Mouse (Mus musculus) neural tube, embryonic 12.5 days (tissue): Measurements from ENCODE around the gene Bicral. TPM values are rescaled to one million over a fixed set of nuclear protein-coding genes. Genes with fewer than 3 reads are reported as not detected.
A peak's percentile ranks its signal among the peaks of the same experiment; 100 is the strongest.

ENCODE experiments used
- ATAC-seq: fragments of 200-750 bp; cut with Nextera tagmentation; 2 replicates; pipeline ENCODE4 v1.8.0; 2017; ENCODE audit warnings: low read depth, mild to moderate bottlenecking, moderate TSS enrichment, moderate library complexity; ENCODE audit not compliant: low FRiP score
- H3K27ac ChIP-seq: fragments of 300-500 bp; sonication (generic); 2 replicates; pipeline ENCODE4 v1.5.1; 2016
- H3K27me3 ChIP-seq: fragments of 300-500 bp; sonication (generic); replicated peaks from 2 replicates; pipeline ENCODE4 v1.6.1; 2016; ENCODE audit warnings: mild to moderate bottlenecking
- H3K36me3 ChIP-seq: fragments of 300-500 bp; sonication (generic); 2 replicates; pipeline ENCODE4 v1.6.1; 2016; ENCODE audit warnings: mild to moderate bottlenecking
- H3K4me1 ChIP-seq: fragments of 300-500 bp; sonication (generic); 2 replicates; pipeline ENCODE4 v1.6.1; 2016
- H3K4me2 ChIP-seq: fragments of 300-500 bp; sonication (generic); replicated peaks from 2 replicates; pipeline ENCODE4 v1.6.1; 2016; ENCODE audit warnings: mild to moderate bottlenecking
- H3K4me3 ChIP-seq: fragments of 300-500 bp; sonication (generic); 2 replicates; pipeline ENCODE4 v1.5.1; 2016
- H3K9ac ChIP-seq: fragments of 300-500 bp; sonication (generic); 2 replicates; pipeline ENCODE4 v1.6.1; 2016; ENCODE audit warnings: mild to moderate bottlenecking
- H3K9me3 ChIP-seq: fragments of 300-500 bp; sonication (generic); 2 replicates; pipeline ENCODE4 v1.6.1; 2016; ENCODE audit warnings: mild to moderate bottlenecking
- WGBS: fragments of 180-500 bp; shearing (Covaris S2); methylation state at CpG from one replicate; pipeline ENCODE4 v1.1.7; 2016; 5-methylcytosine and 5-hydroxymethylcytosine counted together
- polyA plus RNA-seq: library from polyadenylated mRNA; unstranded; fragments of >200 nt; fragmentation: Nextera tagmentation; extraction: Ambion mirVana; gene quantifications from 2 replicates; pipeline ENCODE4 v1.2.1, GENCODE M21; 2016

Gene Bicral
- polyA plus RNA-seq, 1 experiment from 2014 or later: 8.0 TPM

DNA sequence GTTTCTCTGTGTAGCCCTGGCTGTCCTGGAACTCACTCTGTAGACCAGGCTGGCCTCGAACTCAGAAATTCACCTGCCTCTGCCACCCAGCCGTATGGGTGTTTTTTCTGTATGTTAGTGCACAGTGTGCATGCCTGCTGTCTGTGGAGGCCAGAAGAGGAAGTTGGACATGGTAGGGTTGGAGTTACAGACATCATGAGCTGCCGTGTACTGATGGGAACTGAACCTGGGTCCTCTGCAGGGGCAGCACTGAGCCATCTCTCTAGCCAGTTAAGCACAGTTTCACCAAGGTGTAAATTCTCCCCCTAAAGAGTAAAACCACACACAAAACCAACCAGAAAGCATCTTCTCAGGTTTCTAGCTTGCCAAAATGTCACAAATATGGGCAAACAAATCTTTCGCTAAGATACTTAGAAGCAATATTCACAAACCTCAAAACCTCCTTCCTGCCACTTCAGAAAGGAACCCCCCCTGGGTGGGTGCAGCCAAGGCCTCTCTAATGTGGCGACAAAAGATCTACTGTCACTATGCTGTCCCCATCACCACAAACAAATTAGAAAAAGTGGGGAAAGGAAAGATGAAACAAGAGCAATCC lies 12.0 kb upstream of the Bicral start:
- Histone ChIP-seq H3K27ac (no peak overlapping the region), H3K4me3 (no peak overlapping the region), H3K9me3 (no peaks in the 10 kb centered on the region), H3K9ac (no peak overlapping the region), H3K27me3 (no peaks in the 10 kb centered on the region), H3K4me1 (peaks cover 5% of the 10 kb centered on the region; the same call in 1 of the 2 replicates), H3K4me2 (no peak overlapping the region), H3K36me3 (no peaks in the 10 kb centered on the region)
- 93% methylated on average over 5 of the region's 5 CpGs for WGBS
- no peak for ATAC-seq

- no peak for ATAC-seq
- Histone ChIP-seq H3K27me3 (no peaks in the 10 kb centered on the region), H3K9me3 (no peaks in the 10 kb centered on the region), H3K36me3 (no peaks in the 10 kb centered on the region), H3K4me1 (no peaks in the 10 kb centered on the region), H3K4me3 (no peak overlapping the region), H3K9ac (no peak overlapping the region), H3K27ac (no peak overlapping the region), H3K4me2 (no peak overlapping the region)
- 93% methylated on average over 12 of the region's 12 CpGs for WGBS
Measured at GRCm38 (mm10) chr17:46866836-46867235, 8.6 kb upstream of the Bicral start.

- no peak for ATAC-seq
- WGBS: 82% methylated on average over 7 of the region's 7 CpGs
- no peaks in the 10 kb centered on the region for H3K27me3 ChIP-seq
Measured at GRCm38 (mm10) chr17:46864566-46865195, 6.4 kb upstream of the Bicral start.

DNA sequence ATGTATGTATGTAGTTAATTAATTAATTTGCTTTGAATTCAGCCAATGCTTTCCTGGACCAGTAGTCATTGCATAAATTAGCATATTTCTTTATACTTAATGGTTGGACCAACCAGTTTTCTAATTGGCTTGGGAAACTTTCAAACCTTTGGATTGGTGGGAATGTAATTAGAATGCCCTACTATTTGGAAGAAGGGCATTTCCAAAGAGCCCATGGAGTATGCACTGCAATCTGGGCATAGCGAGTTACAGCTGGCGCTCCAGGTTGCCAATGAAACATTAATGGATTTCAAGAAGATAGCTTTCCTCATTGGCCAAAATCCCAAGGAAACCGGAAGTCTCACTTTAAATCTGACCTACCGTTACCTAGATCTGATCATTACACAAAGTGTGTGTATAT lies 1.8 kb upstream of the Bicral start:
- H3K36me3 ChIP-seq: no peaks in the 10 kb centered on the region
- no peaks in the 10 kb centered on the region for H3K27me3 ChIP-seq
- no peak overlapping the region for H3K4me3 ChIP-seq
- no peak overlapping the region for H3K27ac ChIP-seq
- H3K9ac ChIP-seq: no peak overlapping the region
- H3K4me1 ChIP-seq: peaks cover 11% of the 10 kb centered on the region
- 78% methylated on average over 4 of the region's 4 CpGs for WGBS
- no peaks in the 10 kb centered on the region for H3K9me3 ChIP-seq
- ATAC-seq: no peak
- H3K4me2 ChIP-seq: no peak overlapping the region

More at GRCm38 (mm10) chr17:46864566-46865195, 6.4 kb upstream of the Bicral start:
- peaks cover 4% of the 10 kb centered on the region for H3K4me1 ChIP-seq
- H3K27ac ChIP-seq: no peak overlapping the region
- no peaks in the 10 kb centered on the region for H3K36me3 ChIP-seq
- no peak overlapping the region for H3K4me2 ChIP-seq
- H3K9ac ChIP-seq: no peak overlapping the region
- H3K9me3 ChIP-seq: no peaks in the 10 kb centered on the region
- no peak overlapping the region for H3K4me3 ChIP-seq

DNA sequence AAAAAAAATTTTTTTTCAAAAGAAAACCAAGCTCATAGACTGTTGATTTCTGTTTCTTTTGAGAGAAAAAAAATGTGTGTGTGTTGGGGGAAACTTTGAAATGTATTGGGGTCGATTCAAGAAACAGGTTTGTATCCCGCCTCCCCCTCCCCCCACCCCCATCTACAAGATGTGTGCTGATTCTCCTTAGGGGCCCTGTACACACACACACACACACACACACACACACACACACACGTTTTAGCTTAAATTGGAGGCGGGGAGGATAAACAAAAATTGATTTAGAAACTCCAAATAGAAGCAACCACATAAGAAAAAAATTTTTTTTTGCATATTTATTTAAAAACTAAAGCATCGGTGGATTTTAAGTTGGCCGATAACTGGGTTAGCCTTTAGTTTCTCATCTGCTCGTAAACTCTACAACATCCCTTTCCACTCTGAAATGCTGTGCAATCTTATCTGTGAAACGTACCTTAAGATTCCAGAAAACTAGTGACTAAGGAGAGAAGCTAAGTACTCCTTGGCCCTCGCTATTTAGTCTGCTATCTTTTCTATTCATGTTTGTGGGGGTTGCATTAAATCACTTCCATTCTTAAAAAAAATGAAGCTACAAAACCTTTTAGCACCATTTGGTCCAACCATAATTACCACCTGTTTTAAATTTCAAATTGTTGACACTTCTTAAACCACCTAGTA lies 615 bp upstream of the Bicral start:
- peak overlapping the region; percentile 79 for H3K4me2 ChIP-seq
- H3K36me3 ChIP-seq: no peaks in the 10 kb centered on the region
- H3K4me1 ChIP-seq: peaks cover 16% of the 10 kb centered on the region
- H3K4me3 ChIP-seq: peak overlapping the region; percentile 100
- ATAC-seq: no peak
- 0 out of 2 replicates have a peak overlapping the region, but pooled peaks have one; percentile 100 for H3K27ac ChIP-seq
- no peaks in the 10 kb centered on the region for H3K27me3 ChIP-seq
- H3K9ac ChIP-seq: peak overlapping the region; percentile 100
- 27% methylated on average over 9 of the region's 9 CpGs for WGBS
- no peaks in the 10 kb centered on the region for H3K9me3 ChIP-seq

- Histone ChIP-seq H3K36me3 (no peaks in the 10 kb centered on the region), H3K9ac (peak overlapping the region; percentile 100), H3K4me3 (peak overlapping the region; percentile 100), H3K4me2 (peak overlapping the region; percentile 79), H3K27ac (peak overlapping the region; percentile 100), H3K27me3 (no peaks in the 10 kb centered on the region), H3K4me1 (peaks cover 20% of the 10 kb centered on the region), H3K9me3 (no peaks in the 10 kb centered on the region)
- under 1% methylated on average over 39 of the region's 52 CpGs for WGBS
- ATAC-seq: peak; percentile 76
Measured at GRCm38 (mm10) chr17:46857361-46857902, 850 bp downstream of the Bicral start.

GRCm38 (mm10) chr17:46856471-46857360 lies 1.6 kb downstream of the Bicral start:
- Histone ChIP-seq H3K27me3 (no peaks in the 10 kb centered on the region), H3K9ac (peak overlapping the region; percentile 100), H3K9me3 (no peaks in the 10 kb centered on the region), H3K4me3 (peak overlapping the region; percentile 100), H3K4me2 (peak overlapping the region; percentile 79), H3K4me1 (peaks cover 20% of the 10 kb centered on the region), H3K27ac (peak overlapping the region; percentile 100), H3K36me3 (no peaks in the 10 kb centered on the region)
- under 1% methylated on average over 87 of the region's 87 CpGs for WGBS
- ATAC-seq: 0 out of 2 replicates have a peak, but pooled peaks have one; percentile 26

- Histone ChIP-seq H3K27ac (peak overlapping the region; percentile 100), H3K4me1 (peaks cover 20% of the 10 kb centered on the region), H3K36me3 (no peaks in the 10 kb centered on the region), H3K9ac (peak overlapping the region; percentile 100), H3K4me3 (peak overlapping the region; percentile 100), H3K27me3 (no peaks in the 10 kb centered on the region), H3K9me3 (no peaks in the 10 kb centered on the region), H3K4me2 (peak overlapping the region; percentile 79)
- WGBS: 21% methylated on average over 4 of the region's 4 CpGs
- no peak for ATAC-seq
Measured at GRCm38 (mm10) chr17:46856107-46856388, 2.2 kb downstream of the Bicral start.

- peak overlapping the region; percentile 100 for H3K9ac ChIP-seq
- H3K27ac ChIP-seq: peak overlapping the region; percentile 37; the same call in 1 of the 2 replicates
- H3K27me3 ChIP-seq: no peaks in the 10 kb centered on the region
- peak overlapping the region; percentile 100 for H3K4me3 ChIP-seq
- H3K36me3 ChIP-seq: no peaks in the 10 kb centered on the region
- whole genome bisulfite sequencing: 73% methylated on average over 15 of the region's 15 CpGs
- no peak for ATAC-seq
- no peaks in the 10 kb centered on the region for H3K9me3 ChIP-seq
- peaks cover 16% of the 10 kb centered on the region for H3K4me1 ChIP-seq
- H3K4me2 ChIP-seq: peak overlapping the region; percentile 79
Measured at GRCm38 (mm10) chr17:46855328-46856106, 2.8 kb downstream of the Bicral start.

- ATAC-seq: no peak
- H3K27ac ChIP-seq: no peak overlapping the region; the same call in 1 of the 2 replicates
- H3K4me1 ChIP-seq: peaks cover 16% of the 10 kb centered on the region
- no peaks in the 10 kb centered on the region for H3K9me3 ChIP-seq
- H3K36me3 ChIP-seq: no peaks in the 10 kb centered on the region
- H3K4me3 ChIP-seq: no peak overlapping the region
- H3K27me3 ChIP-seq: no peaks in the 10 kb centered on the region
- peak overlapping the region; percentile 79 for H3K4me2 ChIP-seq
- WGBS: 83% methylated on average over 8 of the region's 8 CpGs
- H3K9ac ChIP-seq: no peak overlapping the region
Measured at GRCm38 (mm10) chr17:46854640-46855110, 3.6 kb downstream of the Bicral start.

DNA sequence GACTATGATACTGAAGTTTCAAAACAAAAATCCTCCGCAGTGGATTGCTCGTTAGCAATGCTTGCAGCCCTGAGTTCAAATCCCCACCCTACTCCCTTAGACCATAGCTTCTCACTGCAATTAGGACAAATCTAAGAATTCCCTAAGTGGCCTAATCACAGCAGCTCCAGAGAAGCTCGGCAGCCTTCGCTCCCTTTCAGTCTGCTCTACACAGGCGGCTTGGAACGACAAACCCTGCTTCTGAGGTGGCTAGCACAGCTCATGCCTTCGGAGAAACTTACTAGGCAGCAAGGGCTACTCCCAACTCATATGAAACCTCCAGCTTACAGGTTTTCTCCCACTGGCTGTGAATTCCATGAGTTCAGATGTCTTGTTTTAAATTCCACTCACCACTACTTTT lies 4.2 kb downstream of the Bicral start:
- Histone ChIP-seq H3K27ac (no peak overlapping the region), H3K4me1 (peaks cover 16% of the 10 kb centered on the region), H3K27me3 (no peaks in the 10 kb centered on the region), H3K4me2 (no peak overlapping the region), H3K4me3 (no peak overlapping the region), H3K9ac (no peak overlapping the region), H3K9me3 (no peaks in the 10 kb centered on the region), H3K36me3 (no peaks in the 10 kb centered on the region)
- WGBS: 89% methylated on average over 7 of the region's 7 CpGs
- no peak for ATAC-seq
